Mouse (Mus musculus): ENCODE data around the gene Fanca. TPM values are rescaled to one million over a fixed set of nuclear protein-coding genes. Genes with fewer than 3 reads are reported as not detected.
A peak's percentile ranks its signal among the peaks of the same experiment; 100 is the strongest.
"Not testable (repeated sequence)": the region's sequence is repeated elsewhere in the genome, so short reads cannot be mapped to it uniquely, and the experiment has no call there.

The Fanca gene
- polyA plus RNA-seq, 1 experiment from 2014 or later, result 29.5 TPM

DNA sequence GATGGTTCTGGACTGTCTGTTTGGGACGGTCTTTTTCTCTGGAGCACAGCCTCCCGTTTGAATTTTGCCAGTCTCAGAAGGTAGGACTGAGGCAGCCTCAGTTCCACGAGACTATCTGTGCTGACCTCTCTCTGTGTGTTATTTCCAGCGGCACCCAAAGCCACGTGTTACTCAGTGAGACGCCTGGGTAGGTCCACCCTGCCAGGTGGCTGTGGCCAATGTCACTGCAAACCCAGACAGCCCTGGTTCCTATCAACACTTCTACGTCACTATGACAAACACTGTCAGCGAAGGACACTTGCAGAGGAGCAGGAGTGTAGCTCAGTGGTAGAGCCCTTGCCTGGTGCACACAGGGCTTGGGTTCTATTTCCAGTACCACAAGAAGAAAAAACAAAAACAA lies 26.7 kb downstream of the Fanca start:
- no peak overlapping the region for H3K4me2 ChIP-seq (ENCODE audit: low read depth, low read length)
- no peak for ATAC-seq (replicated peaks; ENCODE audit: insufficient number of reproducible peaks, low FRiP score, low TSS enrichment, low read depth)
- H3K9ac ChIP-seq (replicated peaks; ENCODE audit: low read length), result no peak overlapping the region
- no peaks in the 10 kb centered on the region; the same call in 1 of the 2 replicates for H3K36me3 ChIP-seq (replicated peaks; ENCODE audit: control insufficient read depth, insufficient read depth, low read depth, low read length)
- H3K4me1 ChIP-seq (ENCODE audit: control insufficient read depth, insufficient read depth, low read length), result no peaks in the 10 kb centered on the region
- H3K9me3 ChIP-seq (replicated peaks; ENCODE audit: control insufficient read depth, low read length), result no peaks in the 10 kb centered on the region
- H3K27ac ChIP-seq (replicated peaks; ENCODE audit: low read depth, low read length), result no peak overlapping the region
- no peak for DNase-seq (ENCODE audit: low spot score)
- no peak overlapping the region for H3K4me3 ChIP-seq (ENCODE audit: low read depth, low read length)
- 85% methylated on average over 8 of the region's 8 CpGs for WGBS
- no peaks in the 10 kb centered on the region for H3K27me3 ChIP-seq (ENCODE audit: control insufficient read depth, insufficient read depth, low read length)

DNA sequence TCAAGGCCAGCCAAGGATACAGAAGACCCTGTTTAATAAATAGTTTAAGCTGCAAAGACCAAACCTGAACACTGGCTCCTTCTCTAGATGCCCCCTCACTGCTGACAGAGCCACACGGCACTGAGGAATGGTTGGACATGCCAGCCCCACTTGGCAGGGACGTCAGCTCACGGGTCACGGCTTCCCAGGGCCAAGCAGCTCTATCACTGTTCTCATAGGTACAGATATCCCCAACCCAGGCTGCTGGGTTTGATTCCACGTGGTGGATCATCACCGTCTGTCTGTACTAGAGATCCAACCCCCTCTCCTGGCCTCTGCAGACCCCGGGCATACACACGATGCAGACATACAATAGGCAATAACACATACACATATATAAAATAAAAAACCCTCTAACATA lies 27.7 kb downstream of the Fanca start:
- Histone ChIP-seq H3K27me3 (ENCODE audit: control insufficient read depth, insufficient read depth, low read length) (no peaks in the 10 kb centered on the region), H3K4me1 (ENCODE audit: control insufficient read depth, insufficient read depth, low read length) (no peaks in the 10 kb centered on the region), H3K27ac (replicated peaks; ENCODE audit: low read depth, low read length) (no peak overlapping the region), H3K9me3 (replicated peaks; ENCODE audit: control insufficient read depth, low read length) (no peaks in the 10 kb centered on the region), H3K4me3 (ENCODE audit: low read depth, low read length) (no peak overlapping the region), H3K4me2 (ENCODE audit: low read depth, low read length) (no peak overlapping the region), H3K9ac (replicated peaks; ENCODE audit: low read length) (no peak overlapping the region), H3K36me3 (replicated peaks; ENCODE audit: control insufficient read depth, insufficient read depth, low read depth, low read length) (no peaks in the 10 kb centered on the region; the same call in 1 of the 2 replicates)
- ATAC-seq (replicated peaks; ENCODE audit: insufficient number of reproducible peaks, low FRiP score, low TSS enrichment, low read depth) (no peak), DNase-seq (ENCODE audit: low spot score) (no peak)
- 92% methylated on average over 8 of the region's 8 CpGs for WGBS

DNA sequence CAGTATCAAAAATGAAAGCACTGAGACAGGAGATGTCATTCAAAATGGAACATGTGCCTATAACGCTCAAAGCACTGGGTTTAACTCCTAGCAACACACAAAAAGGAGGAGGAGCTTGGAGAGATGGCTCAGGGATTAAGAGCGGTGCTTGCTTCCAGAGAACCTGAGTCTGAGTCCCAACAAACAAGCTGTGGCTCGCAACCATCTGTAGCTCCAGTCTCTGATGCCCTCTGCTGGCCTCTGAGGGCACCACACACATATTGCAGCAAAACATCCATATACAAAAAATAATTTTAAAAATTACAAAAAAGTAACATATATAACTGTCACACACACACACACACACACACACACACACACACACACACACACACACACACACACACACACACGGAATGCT lies 28.2 kb downstream of the Fanca start:
- Histone ChIP-seq H3K27me3 (ENCODE audit: control insufficient read depth, insufficient read depth, low read length) (no peaks in the 10 kb centered on the region), H3K4me2 (ENCODE audit: low read depth, low read length) (no peak overlapping the region), H3K9ac (replicated peaks; ENCODE audit: low read length) (no peak overlapping the region), H3K36me3 (replicated peaks; ENCODE audit: control insufficient read depth, insufficient read depth, low read depth, low read length) (no peaks in the 10 kb centered on the region; the same call in 1 of the 2 replicates), H3K9me3 (replicated peaks; ENCODE audit: control insufficient read depth, low read length) (no peaks in the 10 kb centered on the region), H3K4me3 (ENCODE audit: low read depth, low read length) (no peak overlapping the region), H3K4me1 (ENCODE audit: control insufficient read depth, insufficient read depth, low read length) (no peaks in the 10 kb centered on the region), H3K27ac (replicated peaks; ENCODE audit: low read depth, low read length) (no peak overlapping the region)
- DNase-seq (ENCODE audit: low spot score) (peak; percentile 26), ATAC-seq (replicated peaks; ENCODE audit: insufficient number of reproducible peaks, low FRiP score, low TSS enrichment, low read depth) (no peak)
- WGBS, result 81% methylated on average over 4 of the region's 4 CpGs

DNA sequence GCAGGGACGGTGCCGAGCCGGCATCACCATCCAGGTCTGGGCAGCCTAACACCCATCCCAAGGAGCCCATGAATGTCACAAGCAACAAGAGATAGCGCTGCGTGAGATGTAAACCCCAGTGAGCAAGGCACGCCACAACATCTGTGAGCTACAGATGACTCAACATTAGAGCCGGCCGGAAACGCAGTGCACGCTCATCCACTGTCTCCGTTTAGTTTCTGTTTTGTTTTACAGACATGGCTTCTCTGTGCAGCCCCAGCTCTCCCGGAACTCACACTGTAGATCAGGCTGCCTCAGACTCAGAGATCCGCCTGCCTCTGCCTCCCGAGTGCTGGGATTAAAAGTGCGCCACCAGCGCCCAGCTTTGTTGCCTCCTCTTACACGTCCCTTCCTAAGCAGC lies 31.0 kb downstream of the Fanca start:
- Histone ChIP-seq H3K9me3 (replicated peaks; ENCODE audit: control insufficient read depth, low read length) (no peaks in the 10 kb centered on the region), H3K36me3 (replicated peaks; ENCODE audit: control insufficient read depth, insufficient read depth, low read depth, low read length) (no peaks in the 10 kb centered on the region; the same call in 1 of the 2 replicates), H3K4me3 (ENCODE audit: low read depth, low read length) (no peak overlapping the region), H3K4me1 (ENCODE audit: control insufficient read depth, insufficient read depth, low read length) (no peaks in the 10 kb centered on the region), H3K27me3 (ENCODE audit: control insufficient read depth, insufficient read depth, low read length) (no peaks in the 10 kb centered on the region), H3K27ac (replicated peaks; ENCODE audit: low read depth, low read length) (no peak overlapping the region), H3K4me2 (ENCODE audit: low read depth, low read length) (no peak overlapping the region), H3K9ac (replicated peaks; ENCODE audit: low read length) (no peak overlapping the region)
- no peak for DNase-seq (ENCODE audit: low spot score)
- ATAC-seq (replicated peaks; ENCODE audit: insufficient number of reproducible peaks, low FRiP score, low TSS enrichment, low read depth), result no peak
- 96% methylated on average over 17 of the region's 17 CpGs for WGBS

DNA sequence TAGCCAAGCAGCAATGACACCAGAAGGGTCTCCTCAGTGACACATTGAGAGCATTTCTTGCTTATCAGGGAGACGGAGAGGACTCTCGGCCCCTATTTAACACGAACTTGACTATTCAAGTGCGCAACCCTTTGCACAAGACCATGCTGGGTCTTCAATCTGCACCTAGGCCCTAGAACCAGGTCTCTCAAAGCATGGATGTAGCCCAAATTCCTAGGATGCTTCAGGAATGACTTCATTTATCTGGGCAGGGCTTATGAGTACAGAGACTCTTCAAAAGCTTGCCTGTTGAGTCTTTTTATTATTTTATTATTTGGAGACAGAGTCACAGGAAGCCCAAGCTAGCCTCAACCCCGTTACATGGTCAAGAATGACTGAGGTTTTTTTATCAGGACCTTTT lies 33.9 kb downstream of the Fanca start:
- H3K27me3 ChIP-seq (ENCODE audit: control insufficient read depth, insufficient read depth, low read length), result no peaks in the 10 kb centered on the region
- no peak overlapping the region for H3K9ac ChIP-seq (replicated peaks; ENCODE audit: low read length)
- no peak for ATAC-seq (replicated peaks; ENCODE audit: insufficient number of reproducible peaks, low FRiP score, low TSS enrichment, low read depth)
- H3K9me3 ChIP-seq (replicated peaks; ENCODE audit: control insufficient read depth, low read length), result no peaks in the 10 kb centered on the region
- no peak overlapping the region for H3K27ac ChIP-seq (replicated peaks; ENCODE audit: low read depth, low read length)
- H3K4me1 ChIP-seq (ENCODE audit: control insufficient read depth, insufficient read depth, low read length), result no peaks in the 10 kb centered on the region
- 88% methylated on average over 5 of the region's 5 CpGs for WGBS
- H3K4me3 ChIP-seq (ENCODE audit: low read depth, low read length), result no peak overlapping the region
- no peak overlapping the region for H3K4me2 ChIP-seq (ENCODE audit: low read depth, low read length)
- no peaks in the 10 kb centered on the region; the same call in none of the 2 replicates for H3K36me3 ChIP-seq (replicated peaks; ENCODE audit: control insufficient read depth, insufficient read depth, low read depth, low read length)
- DNase-seq (ENCODE audit: low spot score), result no peak

DNA sequence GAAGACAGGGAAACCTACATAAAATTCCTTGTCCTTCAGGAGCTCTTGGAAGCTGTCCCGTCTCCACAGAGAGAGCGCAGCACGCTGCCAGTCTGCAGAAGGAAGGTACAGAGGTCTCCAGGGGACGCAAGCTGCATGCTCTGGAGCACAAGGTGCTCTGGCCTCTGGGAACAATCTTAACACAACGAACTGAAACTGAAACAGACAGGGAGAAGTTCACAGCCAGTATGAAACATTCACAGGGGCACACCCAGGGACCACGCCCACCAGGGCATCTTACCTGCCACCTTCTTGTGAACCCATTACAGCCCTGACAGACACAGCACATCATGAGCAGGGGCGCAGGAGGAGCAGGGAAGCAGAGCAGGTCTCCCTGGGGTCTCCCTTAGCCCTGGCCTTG lies 34.4 kb downstream of the Fanca start:
- no peak overlapping the region for H3K4me2 ChIP-seq (ENCODE audit: low read depth, low read length)
- H3K4me1 ChIP-seq (ENCODE audit: control insufficient read depth, insufficient read depth, low read length), result no peaks in the 10 kb centered on the region
- H3K27ac ChIP-seq (replicated peaks; ENCODE audit: low read depth, low read length), result no peak overlapping the region
- H3K4me3 ChIP-seq (ENCODE audit: low read depth, low read length), result no peak overlapping the region
- no peak for DNase-seq (ENCODE audit: low spot score)
- ATAC-seq (replicated peaks; ENCODE audit: insufficient number of reproducible peaks, low FRiP score, low TSS enrichment, low read depth), result no peak
- no peak overlapping the region for H3K9ac ChIP-seq (replicated peaks; ENCODE audit: low read length)
- no peaks in the 10 kb centered on the region for H3K9me3 ChIP-seq (replicated peaks; ENCODE audit: control insufficient read depth, low read length)
- no peaks in the 10 kb centered on the region; the same call in none of the 2 replicates for H3K36me3 ChIP-seq (replicated peaks; ENCODE audit: control insufficient read depth, insufficient read depth, low read depth, low read length)
- 90% methylated on average over 7 of the region's 7 CpGs for WGBS
- H3K27me3 ChIP-seq (ENCODE audit: control insufficient read depth, insufficient read depth, low read length), result no peaks in the 10 kb centered on the region

DNA sequence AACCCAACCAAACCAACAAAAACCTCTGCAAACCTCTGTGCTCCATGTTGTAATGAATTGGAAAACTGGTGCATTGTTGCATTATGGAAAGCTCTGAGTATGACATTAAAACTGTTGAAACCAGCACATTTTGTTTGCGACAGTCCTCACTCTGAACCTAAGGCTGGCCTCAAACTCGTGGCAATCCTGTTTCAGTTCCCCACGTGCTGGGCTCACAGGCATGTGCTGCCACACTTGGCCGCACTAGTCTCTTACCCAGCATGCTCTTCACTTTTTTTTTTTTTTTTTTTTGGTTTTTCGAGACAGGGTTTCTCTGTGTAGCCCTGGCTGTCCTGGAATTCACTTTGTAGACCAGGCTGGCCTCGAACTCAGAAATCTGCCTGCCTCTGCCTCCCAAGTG lies 35.4 kb downstream of the Fanca start:
- H3K27ac ChIP-seq (replicated peaks; ENCODE audit: low read depth, low read length); H3K9ac ChIP-seq (replicated peaks; ENCODE audit: low read length); H3K4me3 ChIP-seq (ENCODE audit: low read depth, low read length); H3K9me3 ChIP-seq (replicated peaks; ENCODE audit: control insufficient read depth, low read length); DNase-seq (ENCODE audit: low spot score); H3K27me3 ChIP-seq (ENCODE audit: control insufficient read depth, insufficient read depth, low read length); H3K4me2 ChIP-seq (ENCODE audit: low read depth, low read length); H3K4me1 ChIP-seq (ENCODE audit: control insufficient read depth, insufficient read depth, low read length); H3K36me3 ChIP-seq (replicated peaks; ENCODE audit: control insufficient read depth, insufficient read depth, low read depth, low read length); ATAC-seq (replicated peaks; ENCODE audit: insufficient number of reproducible peaks, low FRiP score, low TSS enrichment, low read depth): not testable (repeated sequence)
- 92% methylated on average over 4 of the region's 6 CpGs for whole genome bisulfite sequencing

DNA sequence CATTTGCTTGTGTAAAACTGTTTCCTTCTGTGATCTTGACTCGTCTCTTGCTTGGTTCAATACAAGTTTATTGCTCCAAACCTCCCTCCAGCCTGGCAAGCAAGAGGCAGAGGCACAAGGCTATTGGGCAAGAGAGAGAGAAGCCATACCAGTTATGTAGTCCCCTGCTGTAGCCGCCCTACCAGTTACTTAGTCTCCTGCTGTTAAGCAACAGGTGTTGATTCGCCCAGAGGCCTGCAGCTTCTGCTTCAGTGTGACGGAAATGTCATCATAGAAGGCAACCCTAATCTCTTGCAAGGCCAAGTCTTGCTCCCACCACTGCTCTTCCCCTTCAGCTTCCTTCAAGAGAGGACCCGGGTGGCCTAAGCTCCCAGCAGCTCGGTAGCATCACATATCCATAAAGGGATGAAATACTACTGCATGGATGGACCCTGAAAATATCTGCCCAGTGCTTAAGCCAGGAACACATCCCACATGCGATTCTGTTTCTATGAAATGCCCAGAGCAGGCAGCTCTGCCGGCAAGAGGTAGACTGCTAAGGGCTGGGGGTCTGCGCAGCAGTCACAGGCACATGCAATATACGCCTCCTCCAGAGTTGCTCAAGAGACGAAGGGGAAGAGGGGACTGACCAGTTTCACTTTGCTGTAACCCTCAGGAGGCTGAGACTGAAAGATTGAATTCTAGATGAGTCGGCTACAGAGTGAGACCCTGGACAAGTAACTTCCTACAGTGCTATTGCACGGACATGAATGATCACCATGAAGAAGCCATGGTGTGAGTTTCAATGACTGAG lies 37.9 kb downstream of the Fanca start:
- Histone ChIP-seq H3K27ac (replicated peaks; ENCODE audit: low read depth, low read length) (no peak overlapping the region), H3K4me3 (ENCODE audit: low read depth, low read length) (no peak overlapping the region), H3K4me1 (ENCODE audit: control insufficient read depth, insufficient read depth, low read length) (no peaks in the 10 kb centered on the region), H3K9ac (replicated peaks; ENCODE audit: low read length) (no peak overlapping the region), H3K4me2 (ENCODE audit: low read depth, low read length) (no peak overlapping the region), H3K27me3 (ENCODE audit: control insufficient read depth, insufficient read depth, low read length) (no peaks in the 10 kb centered on the region), H3K9me3 (replicated peaks; ENCODE audit: control insufficient read depth, low read length) (no peaks in the 10 kb centered on the region), H3K36me3 (replicated peaks; ENCODE audit: control insufficient read depth, insufficient read depth, low read depth, low read length) (no peaks in the 10 kb centered on the region; the same call in 1 of the 2 replicates)
- 86% methylated on average over 13 of the region's 13 CpGs for WGBS
- ATAC-seq (replicated peaks; ENCODE audit: insufficient number of reproducible peaks, low FRiP score, low TSS enrichment, low read depth) (no peak), DNase-seq (ENCODE audit: low spot score) (no peak)

Data from embryonic facial prominence, embryonic 11.5 days (tissue).